Mouse (Mus musculus): ENCODE measurements around the gene Pdlim4. TPM values are rescaled to one million over a fixed set of nuclear protein-coding genes. Genes with fewer than 3 reads are reported as not detected.

The Pdlim4 gene
- polyA plus RNA-seq, 1 experiment from 2014 or later: 47.5 TPM

- TF ChIP-seq CTCF (IDR thresholded peaks at IDR 0.05; ENCODE audit: low read depth): peak; percentile 46
- 0 out of 2 replicates have a peak, but pooled peaks cover 4% of the 10 kb centered on the region for H3K27me3 ChIP-seq (ENCODE audit: insufficient read depth, low read length)
- H3K4me1 ChIP-seq (replicated peaks; ENCODE audit: insufficient read depth, low read length): peaks cover 10% of the 10 kb centered on the region; the same call in 1 of the 2 replicates
- no peaks in the 10 kb centered on the region for H3K9me3 ChIP-seq (replicated peaks; ENCODE audit: low read length)
- H3K4me2 ChIP-seq (ENCODE audit: low read length): peak within 1 kb of the TSS; percentile 89
- H3K9ac ChIP-seq (ENCODE audit: low read depth, low read length): peak within 1 kb of the TSS; percentile 59
- DNase-seq (ENCODE audit: low spot score) (peak; percentile 86), ATAC-seq (replicated peaks; ENCODE audit: low FRiP score, low read depth) (peak; percentile 85)
- H3K27ac ChIP-seq: no peak within 1 kb of the TSS; the same call in 1 of the 2 replicates
- no peaks in the 10 kb centered on the region for H3K36me3 ChIP-seq (ENCODE audit: insufficient read depth, low read length)
- WGBS: 1% methylated on average over 59 of the region's 61 CpGs
- peak within 1 kb of the TSS; percentile 42 for H3K4me3 ChIP-seq (replicated peaks; ENCODE audit: low read depth, low read length)
Observed at GRCm38 (mm10) chr11:54028044-54028951, 40.5 kb downstream of the Pdlim4 start, which contains the start of gene Slc22a4. Gene Slc22a4, minus strand, starts transcription at chr11:54028090.

- peaks cover 10% of the 10 kb centered on the region; the same call in 1 of the 2 replicates for H3K4me1 ChIP-seq (replicated peaks; ENCODE audit: insufficient read depth, low read length)
- H3K27ac ChIP-seq: no peak overlapping the region
- H3K4me3 ChIP-seq (replicated peaks; ENCODE audit: low read depth, low read length): peak overlapping the region; percentile 42
- 15% methylated on average over 31 of the region's 31 CpGs for WGBS
- no peak for TF ChIP-seq CTCF (IDR thresholded peaks at IDR 0.05; ENCODE audit: low read depth)
- H3K9ac ChIP-seq (ENCODE audit: low read depth, low read length): peak overlapping the region; percentile 59
- no peaks in the 10 kb centered on the region for H3K36me3 ChIP-seq (ENCODE audit: insufficient read depth, low read length)
- DNase-seq (ENCODE audit: low spot score) (no peak), ATAC-seq (replicated peaks; ENCODE audit: low FRiP score, low read depth) (no peak)
- 0 out of 2 replicates have a peak, but pooled peaks cover 4% of the 10 kb centered on the region for H3K27me3 ChIP-seq (ENCODE audit: insufficient read depth, low read length)
- peak overlapping the region; percentile 89 for H3K4me2 ChIP-seq (ENCODE audit: low read length)
- no peaks in the 10 kb centered on the region for H3K9me3 ChIP-seq (replicated peaks; ENCODE audit: low read length)
Observed at GRCm38 (mm10) chr11:54027131-54028043, 41.4 kb downstream of the Pdlim4 start.

GRCm38 (mm10) chr11:54026491-54027041 lies 42.2 kb downstream of the Pdlim4 start:
- Histone ChIP-seq H3K9ac (ENCODE audit: low read depth, low read length) (no peak overlapping the region), H3K4me1 (replicated peaks; ENCODE audit: insufficient read depth, low read length) (peaks cover 10% of the 10 kb centered on the region; the same call in 1 of the 2 replicates), H3K4me2 (ENCODE audit: low read length) (no peak overlapping the region), H3K27me3 (ENCODE audit: insufficient read depth, low read length) (0 out of 2 replicates have a peak, but pooled peaks cover 4% of the 10 kb centered on the region), H3K9me3 (replicated peaks; ENCODE audit: low read length) (no peaks in the 10 kb centered on the region), H3K4me3 (replicated peaks; ENCODE audit: low read depth, low read length) (no peak overlapping the region), H3K36me3 (ENCODE audit: insufficient read depth, low read length) (no peaks in the 10 kb centered on the region), H3K27ac (no peak overlapping the region)
- no peak for ATAC-seq (replicated peaks; ENCODE audit: low FRiP score, low read depth)
- TF ChIP-seq CTCF (IDR thresholded peaks at IDR 0.05; ENCODE audit: low read depth): no peak
- DNase-seq (ENCODE audit: low spot score): no peak
- 86% methylated on average over 1 of the region's 1 CpGs for WGBS

- H3K4me2 ChIP-seq (ENCODE audit: low read length): no peak overlapping the region
- H3K27me3 ChIP-seq (ENCODE audit: insufficient read depth, low read length): no peaks in the 10 kb centered on the region
- 95% methylated on average over 5 of the region's 5 CpGs for WGBS
- no peak overlapping the region for H3K27ac ChIP-seq
- no peaks in the 10 kb centered on the region for H3K9me3 ChIP-seq (replicated peaks; ENCODE audit: low read length)
- ATAC-seq (replicated peaks; ENCODE audit: low FRiP score, low read depth) (no peak), DNase-seq (ENCODE audit: low spot score) (no peak)
- no peaks in the 10 kb centered on the region for H3K36me3 ChIP-seq (ENCODE audit: insufficient read depth, low read length)
- TF ChIP-seq CTCF (IDR thresholded peaks at IDR 0.05; ENCODE audit: low read depth): no peak
- no peak overlapping the region for H3K4me3 ChIP-seq (replicated peaks; ENCODE audit: low read depth, low read length)
- no peak overlapping the region for H3K9ac ChIP-seq (ENCODE audit: low read depth, low read length)
- no peaks in the 10 kb centered on the region for H3K4me1 ChIP-seq (replicated peaks; ENCODE audit: insufficient read depth, low read length)
Observed at GRCm38 (mm10) chr11:54021396-54022093, 47.3 kb downstream of the Pdlim4 start.

- Histone ChIP-seq H3K4me1 (replicated peaks; ENCODE audit: insufficient read depth, low read length) (no peaks in the 10 kb centered on the region), H3K27me3 (ENCODE audit: insufficient read depth, low read length) (no peaks in the 10 kb centered on the region), H3K4me3 (replicated peaks; ENCODE audit: low read depth, low read length) (no peak overlapping the region), H3K36me3 (ENCODE audit: insufficient read depth, low read length) (no peaks in the 10 kb centered on the region), H3K4me2 (ENCODE audit: low read length) (no peak overlapping the region), H3K27ac (no peak overlapping the region), H3K9me3 (replicated peaks; ENCODE audit: low read length) (no peaks in the 10 kb centered on the region), H3K9ac (ENCODE audit: low read depth, low read length) (no peak overlapping the region)
- ATAC-seq (replicated peaks; ENCODE audit: low FRiP score, low read depth): no peak
- DNase-seq (ENCODE audit: low spot score): no peak
- TF ChIP-seq CTCF (IDR thresholded peaks at IDR 0.05; ENCODE audit: low read depth): no peak
- WGBS: 74% methylated on average over 3 of the region's 3 CpGs
Observed at GRCm38 (mm10) chr11:54018893-54019732, 49.7 kb downstream of the Pdlim4 start.
